Mouse (Mus musculus): Measurements from ENCODE around the gene Crybg1.
A peak's percentile ranks its signal among the peaks of the same experiment; 100 is the strongest.

The Crybg1 gene

DNA sequence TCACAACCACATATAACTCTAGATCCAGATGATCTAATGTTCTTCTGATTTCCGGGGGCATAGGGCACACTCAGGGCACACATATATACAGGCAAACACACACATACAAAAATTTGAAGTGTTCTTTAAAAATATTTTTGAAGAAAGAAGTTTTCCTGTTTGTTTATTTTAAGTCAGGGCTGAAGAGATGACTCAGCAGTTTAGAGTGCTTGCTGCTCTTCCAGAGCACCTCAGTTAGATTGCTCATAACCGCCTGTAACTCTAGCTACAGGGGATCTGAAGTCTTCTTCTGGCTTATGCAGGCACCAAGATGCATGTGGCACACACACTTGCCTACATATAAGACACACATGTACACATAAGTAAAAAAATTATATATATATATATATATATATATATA is 56.9 kb downstream of the Crybg1 start:
- DNase-seq, result no peak

DNA sequence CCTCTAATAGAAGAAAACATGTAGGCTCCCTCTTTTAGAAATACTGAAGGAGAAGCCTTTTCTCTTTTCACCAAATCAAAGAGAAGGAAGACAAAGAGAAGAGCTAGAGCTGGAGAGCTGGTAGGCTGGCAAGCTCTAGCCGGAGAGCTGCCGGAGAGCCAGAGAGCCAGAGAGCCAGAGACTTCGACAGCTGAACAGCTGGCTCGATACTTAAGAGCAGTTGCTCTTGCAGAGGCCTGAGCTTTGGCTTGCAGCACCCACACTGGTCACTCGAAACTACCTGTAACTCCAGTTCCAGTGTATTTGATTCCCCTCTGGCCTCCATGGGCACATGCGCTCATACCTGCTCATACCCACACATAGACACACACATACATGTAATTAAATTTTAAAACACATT is 68.3 kb downstream of the Crybg1 start:
- DNase-seq, result no peak

DNA sequence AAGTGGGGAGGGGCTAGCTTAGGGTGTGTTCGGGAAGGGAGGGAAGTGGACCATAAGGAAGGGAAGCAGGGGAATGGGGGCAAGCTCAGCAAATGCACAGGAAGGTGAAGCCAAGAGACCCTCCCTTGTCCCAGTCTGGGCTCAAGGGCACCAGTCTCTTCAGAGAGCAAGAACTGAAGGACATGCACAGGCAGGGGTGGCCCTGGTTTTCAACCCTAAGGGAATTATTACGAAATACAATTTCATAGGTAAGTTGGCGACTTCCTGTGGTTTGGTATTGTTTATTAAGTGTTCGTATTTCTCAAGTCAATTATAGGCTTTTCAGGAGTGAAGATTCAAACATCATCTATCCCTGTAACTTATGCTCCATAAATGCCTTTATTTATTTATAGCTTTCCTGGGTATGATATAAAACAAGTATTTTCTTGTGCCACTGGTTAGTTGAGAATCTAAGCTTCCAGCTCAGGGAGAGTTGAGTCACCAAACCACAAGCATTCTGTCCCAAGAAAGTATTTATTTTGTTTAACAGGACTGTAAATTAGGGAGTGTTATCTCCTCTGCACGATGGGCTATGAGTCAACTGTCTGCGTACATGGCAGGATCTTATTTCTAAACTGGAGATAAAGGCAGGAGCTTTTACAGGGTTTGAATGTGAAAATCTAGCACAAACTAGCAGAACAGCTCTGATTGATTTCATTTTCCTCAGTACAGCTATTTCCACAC is 69.7 kb downstream of the Crybg1 start:
- no peak for DNase-seq

DNA sequence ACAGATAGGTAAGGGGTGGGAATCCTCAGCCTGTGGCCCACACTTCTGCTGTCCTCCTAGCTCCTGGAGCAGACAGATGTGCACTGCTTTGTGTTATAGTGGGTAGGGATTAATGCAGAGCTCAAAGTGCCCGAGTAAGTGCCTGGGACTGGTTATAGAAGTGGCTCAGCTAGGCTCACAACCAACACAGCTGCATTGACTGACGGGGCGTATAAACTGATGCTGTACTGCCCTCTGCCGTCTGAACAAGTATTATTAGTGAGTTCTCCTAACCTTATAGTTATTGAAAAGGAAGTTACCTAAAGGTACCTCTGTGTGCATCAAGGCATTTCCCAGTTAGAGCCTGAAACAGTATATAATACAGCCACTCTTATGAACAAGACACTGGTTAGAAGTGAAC is 77.6 kb downstream of the Crybg1 start:
- peak; percentile 50 for DNase-seq

DNA sequence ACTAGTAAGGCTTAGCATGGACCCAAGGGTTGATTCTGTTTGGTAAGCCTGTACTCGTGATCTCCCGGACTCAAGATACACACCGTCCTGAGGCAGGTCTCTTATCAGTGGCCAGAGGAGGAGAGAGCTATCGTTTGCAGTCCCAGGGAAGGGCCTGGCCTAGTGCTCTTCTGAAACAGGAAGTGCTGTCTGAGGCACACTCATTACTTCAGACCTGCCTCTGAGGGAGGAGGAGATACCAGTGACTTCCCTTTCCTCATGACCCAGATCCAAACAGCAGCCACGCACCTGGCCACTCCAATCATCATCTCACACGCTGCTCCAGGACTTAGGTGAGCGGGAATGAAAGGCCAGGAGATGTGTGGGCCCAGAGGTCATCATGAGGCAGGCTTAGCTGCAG is 79.5 kb downstream of the Crybg1 start:
- DNase-seq, result no peak

DNA sequence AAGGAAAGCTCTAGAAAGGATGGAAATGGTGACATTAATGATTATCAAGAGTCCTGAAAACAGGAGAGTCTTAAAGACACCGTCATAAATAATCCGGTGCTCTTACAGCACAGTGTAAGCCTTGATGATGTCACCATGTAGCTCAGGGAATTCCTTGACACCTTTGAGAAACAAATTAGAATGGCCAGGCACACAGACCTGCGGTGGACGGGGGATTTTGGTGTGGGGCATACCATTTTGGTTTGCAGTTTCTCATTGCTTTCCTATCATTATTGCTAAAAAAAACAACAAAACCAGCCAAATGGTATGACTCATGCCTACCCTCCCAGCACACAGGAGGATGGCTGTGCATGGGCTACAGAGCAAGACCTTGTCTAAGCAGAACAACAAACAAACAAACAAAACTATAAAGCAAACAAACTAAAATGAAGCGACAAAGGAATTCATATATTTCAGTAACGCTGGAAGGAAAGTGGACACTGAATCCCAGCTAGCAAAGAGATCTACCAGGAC is 82.7 kb downstream of the Crybg1 start:
- DNase-seq, result no peak

DNA sequence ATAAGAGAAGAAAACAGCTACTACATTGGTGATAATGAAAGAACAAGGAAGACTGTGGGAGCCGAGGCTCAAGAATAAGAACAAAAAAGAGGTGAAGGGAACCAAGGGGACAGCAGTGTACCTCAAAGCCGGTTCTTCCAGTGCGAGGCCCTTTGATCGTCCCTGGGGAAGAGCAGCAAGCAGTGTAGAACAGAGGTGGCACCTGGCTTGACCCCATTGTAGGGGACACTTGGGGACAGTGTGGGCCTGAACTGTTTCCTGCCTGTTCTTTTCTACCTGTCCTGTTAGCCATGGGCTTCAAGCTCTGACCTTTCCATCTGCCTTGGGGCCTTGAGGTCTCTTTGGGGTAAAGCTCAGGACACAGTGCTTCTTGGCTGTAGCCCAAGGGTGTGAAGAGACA is 85.7 kb downstream of the Crybg1 start:
- DNase-seq, result no peak

DNA sequence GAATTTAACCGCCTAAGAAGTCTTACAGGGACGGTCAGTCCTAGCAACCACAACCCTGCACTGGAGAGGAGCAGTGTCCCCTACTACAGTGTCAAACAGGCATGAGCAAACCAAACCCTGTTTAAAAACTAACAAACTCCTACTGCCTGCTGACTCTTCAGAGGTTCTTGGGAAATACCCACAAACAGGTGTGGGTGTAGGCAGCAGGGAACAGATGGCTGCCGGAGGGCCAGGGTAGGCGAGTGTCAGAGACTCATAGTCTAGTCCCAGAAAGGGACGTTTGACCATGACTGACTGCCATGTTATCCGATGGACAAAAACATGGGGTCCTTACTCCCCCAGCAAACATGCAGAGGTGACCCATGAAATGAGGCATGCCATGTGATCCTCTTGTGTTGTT is 97.7 kb downstream of the Crybg1 start:
- DNase-seq, result no peak

DNA sequence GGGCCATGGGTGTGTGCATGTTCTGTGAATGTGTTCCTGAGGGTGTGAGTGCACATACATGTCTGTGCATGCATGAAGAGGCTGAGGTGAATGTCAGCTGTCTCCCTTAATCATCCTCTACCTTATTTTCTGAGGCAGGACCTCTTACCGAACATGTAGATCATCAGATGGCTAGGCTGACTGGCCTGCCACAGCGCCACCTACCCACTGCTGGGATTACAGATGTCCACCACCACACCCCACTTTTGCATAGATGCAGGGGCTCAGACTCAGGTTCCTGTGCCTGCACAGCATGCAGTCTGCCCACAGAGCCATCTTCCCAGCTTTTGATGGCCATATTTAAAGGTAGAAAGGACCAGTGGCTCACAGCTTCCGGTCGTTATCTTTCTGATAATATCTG is 103.9 kb downstream of the Crybg1 start:
- DNase-seq, result no peak

DNA sequence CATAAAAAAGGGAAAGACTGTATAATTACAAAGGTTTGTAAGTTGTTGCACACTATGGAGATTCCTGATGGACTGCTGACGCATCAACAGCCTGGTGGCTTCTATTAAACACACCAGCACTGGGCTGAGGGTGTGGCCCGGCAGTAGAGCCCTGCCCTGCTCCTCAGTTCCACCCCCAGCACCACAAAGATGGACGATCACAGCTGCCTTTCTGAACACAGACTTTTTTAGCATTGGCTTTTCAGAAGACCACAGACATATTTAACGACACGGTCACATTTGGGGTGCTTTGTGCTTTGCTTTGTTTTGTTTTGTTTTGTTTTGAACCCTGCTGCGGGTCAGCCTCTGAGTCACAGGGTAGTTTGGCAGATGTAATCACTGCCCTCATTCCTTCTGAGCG is 105.0 kb downstream of the Crybg1 start:
- DNase-seq, result no peak

DNA sequence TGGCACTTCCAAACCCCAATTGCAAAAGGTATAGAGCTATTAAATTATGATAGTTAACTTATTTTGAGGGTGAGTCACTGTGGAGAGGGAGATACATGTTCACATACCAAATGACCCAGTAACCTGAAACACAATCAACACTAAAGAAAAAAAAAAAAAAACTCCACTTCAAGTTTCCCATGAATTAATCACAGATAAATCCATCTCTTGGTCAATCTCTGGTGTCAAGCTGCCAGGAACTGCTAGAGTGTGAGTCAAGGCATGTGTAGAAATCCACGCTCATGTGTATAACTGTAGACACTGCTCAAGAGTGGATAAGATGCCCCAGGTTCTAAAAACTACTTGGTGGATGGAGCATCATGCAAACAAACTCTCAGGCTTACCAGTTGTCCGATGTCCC is 109.5 kb downstream of the Crybg1 start:
- DNase-seq, result no peak

DNA sequence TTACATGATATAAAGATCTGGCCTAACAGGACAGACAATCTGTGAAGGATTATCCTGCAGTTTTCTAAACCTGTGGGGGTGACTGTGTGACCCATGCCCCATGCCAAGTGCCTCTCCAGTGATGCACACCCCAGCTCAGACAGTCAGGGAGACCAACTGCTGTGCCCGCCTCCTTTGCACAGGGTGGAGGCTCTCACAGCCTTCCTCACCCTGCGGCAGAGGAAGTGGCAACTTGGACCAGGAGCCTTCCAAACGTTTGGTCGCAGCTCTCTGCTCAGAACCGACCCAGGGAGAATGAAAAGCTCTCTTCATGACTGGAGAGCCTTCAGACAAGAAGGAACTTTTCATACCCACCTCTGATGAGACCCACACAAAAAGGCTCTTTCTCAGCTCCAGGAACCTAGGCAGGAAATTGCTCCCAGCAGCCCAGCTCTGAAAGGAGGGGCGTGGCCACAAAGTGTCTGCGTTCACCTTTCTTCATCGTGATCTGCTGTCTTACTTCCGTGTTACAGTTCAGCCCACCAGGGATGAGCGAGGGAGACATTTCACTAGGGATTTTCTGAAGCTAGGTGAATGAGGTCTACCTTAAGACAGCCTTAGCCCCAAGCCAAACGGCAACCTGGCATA is 110.6 kb downstream of the Crybg1 start:
- DNase-seq, result no peak

DNA sequence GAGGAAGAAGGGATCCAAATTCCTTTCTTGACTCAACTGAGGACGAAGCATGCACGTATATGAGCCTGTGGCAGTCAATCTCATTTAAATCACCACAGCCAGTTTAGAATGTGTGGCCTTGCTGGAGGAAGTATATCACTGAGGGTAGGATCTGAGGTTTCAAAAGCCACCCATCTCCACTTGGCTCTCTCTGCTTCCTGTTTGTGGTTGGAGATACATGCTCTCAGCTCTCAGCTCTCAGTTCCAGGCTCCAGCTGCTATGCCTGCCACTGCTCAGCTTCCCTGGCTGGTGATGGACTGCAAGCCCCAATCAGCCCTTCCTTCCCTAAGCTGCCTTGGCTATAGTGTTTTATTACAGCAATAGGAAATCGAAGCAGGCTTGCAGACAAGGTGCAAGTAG is 119.1 kb downstream of the Crybg1 start:
- no peak for DNase-seq

DNA sequence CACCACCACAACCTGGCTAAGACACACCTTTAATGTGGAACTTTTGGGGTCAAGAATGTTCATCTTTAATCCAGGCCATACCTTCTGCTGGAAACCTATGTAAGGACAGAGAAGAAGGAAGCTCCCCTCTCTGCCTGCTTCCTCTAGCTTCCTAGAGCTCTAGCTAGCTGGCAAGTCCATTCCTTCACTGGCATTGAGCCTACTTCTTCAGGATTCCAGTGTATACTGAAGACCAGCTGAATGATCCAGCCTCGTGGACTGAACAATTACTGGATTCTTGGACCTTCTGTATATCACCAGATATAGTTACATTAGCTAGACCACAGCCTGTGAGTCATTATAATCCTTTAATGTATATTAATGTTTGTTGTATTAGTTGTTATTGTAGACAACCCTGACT is 121.4 kb downstream of the Crybg1 start:
- no peak for DNase-seq

DNA sequence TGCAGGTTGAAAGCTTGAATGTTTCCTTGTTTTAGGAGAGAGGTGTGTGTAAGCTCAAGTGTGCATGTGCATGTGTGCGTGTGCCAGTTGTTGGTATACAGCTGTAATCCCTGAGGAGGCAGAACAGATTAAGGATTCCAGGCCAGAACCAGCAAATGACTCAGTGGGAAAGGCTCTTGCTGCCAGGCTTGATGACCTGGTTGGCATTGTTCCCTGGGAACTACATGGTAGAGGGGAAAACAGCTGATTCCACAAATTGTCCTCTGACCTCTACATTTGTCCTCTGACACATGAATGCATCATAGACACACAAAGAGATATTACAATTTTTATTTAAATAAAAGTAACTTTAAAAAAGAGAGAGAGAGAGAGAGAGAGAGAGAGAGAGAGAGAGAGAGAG is 122.5 kb downstream of the Crybg1 start:
- no peak for DNase-seq

DNA sequence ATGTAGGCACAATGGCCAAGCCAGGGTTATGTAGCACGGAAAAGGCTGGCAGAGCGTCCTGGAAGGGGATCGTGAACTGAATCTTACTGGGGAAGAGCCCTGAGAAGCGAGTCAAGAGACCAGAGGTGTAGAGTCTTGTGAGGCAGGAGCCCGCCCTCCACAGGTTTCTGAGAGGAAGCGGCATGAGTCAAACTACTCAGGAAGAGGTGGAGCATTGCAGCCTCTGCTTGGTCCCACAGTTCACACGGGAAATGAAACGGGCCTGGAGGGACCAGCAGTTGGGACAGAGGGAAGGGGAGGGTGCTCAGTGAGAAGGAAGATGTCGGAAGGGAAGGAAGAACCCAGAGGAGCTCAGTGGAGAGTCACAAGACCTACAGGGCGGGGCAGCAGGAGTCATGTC is 123.9 kb downstream of the Crybg1 start:
- DNase-seq, result no peak

DNA sequence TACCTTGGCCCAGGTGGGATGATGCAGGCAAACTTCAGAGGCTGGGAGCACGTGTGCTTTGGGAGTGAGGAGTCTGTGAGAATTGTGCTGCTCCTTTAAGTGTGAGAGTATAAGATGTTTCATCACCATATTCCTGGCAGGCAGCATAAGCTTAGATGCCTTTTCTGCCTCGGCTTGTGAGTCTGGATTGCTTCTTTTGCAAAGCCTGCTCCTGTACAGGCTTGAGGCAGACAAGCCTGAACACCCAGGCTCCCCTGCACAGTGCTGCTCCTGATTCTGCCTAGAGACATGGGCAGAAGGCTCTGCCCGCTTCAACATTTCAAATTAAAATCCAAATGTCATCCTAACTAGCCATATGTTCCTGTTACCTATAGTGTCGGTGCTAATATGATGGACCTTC is 128.5 kb downstream of the Crybg1 start:
- no peak for DNase-seq

DNA sequence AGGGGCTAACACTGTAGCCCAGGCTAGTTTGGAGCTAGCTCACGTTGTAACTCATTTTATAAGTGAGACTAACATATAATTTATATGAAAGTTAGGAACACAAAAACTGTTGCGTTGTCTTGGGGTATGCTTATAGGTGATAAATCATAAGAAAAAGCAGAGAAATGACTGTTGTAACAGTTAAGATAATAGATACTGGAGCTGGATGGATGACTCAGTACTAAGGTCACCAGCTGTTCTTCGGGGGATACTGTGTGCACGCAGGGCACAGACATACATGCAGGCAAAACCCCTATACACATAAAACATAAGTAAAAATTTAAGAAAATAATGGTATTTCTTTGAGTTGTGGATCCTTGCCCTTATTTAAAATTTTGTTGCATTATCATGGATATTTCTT is 130.1 kb downstream of the Crybg1 start:
- no peak for DNase-seq

DNA sequence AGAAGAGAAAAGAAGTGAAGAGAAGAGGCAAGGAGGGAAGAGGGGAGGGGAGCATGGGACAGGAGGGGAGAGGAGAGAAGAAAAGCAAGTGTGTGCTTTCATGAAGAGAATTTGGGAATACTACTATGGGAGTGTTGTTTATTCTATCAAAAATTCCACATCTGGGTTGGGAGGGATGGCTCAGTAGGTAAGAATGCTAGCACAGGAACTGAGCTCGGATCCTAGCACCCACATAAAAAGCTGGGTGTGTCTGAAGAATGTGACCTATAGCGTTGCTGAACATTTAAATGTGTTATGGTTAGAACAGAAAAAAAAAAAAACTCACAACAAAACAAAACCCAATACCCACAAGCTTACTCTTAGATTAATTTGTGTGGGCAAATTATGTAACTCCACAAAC is 133.0 kb downstream of the Crybg1 start:
- no peak for DNase-seq

DNA sequence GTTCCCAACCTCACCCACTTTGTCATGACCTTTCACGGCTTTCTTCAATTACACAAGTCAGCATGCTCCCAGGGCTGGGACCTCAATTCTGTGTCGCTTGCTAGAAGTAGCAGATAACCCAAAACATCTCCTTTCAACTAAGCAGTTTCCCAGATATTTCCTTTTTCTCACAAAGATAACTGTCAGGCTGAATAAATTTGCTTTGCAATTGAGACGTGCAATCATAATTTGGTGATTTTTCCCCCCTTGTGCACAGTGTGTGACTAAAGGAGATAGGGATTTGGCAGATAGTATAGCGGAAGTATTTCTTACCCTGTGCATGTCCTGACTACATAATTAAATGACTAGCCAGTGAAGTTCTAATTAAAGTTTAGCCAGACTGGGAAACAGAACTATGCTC is 134.8 kb downstream of the Crybg1 start:
- no peak for DNase-seq

DNA sequence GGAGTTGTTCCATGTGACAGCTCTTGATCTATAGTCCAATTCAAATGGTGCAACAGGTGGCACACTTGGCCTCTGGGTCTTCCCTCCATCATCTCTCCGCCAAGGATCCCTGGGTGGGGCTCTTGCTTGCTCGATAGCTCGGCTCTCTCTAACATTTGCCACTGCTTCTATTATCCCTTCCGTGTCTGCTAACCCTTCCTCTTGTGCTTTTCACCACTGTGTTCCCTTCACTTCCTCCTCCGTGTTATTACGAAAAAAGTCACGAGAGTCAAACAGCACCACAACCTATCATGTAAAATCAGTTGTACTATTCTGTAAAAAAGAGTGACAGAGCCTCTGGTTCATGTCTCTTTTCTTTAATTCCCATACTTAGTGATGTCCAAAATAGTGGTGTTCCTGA is 137.2 kb downstream of the Crybg1 start:
- no peak for DNase-seq

DNA sequence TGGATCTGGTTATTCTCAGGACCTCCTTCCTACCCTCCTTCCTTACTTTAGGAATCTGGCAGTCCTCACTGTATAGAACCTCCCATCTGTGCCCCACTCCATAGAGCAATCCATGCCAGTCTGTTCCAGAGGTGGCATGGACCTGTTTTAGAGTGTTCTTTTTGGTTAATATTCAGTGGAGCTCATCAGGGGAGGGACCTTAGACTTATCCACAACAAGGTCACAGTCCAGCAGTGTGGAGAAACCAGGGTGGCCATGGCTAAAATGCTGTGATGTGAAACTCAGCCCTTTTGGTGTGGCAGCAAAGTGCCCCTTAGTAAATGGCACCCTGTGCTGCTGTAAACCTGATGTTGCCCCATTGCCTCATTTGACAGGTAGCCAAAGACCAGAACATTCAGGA is 139.8 kb downstream of the Crybg1 start:
- peak; percentile 46 for DNase-seq

DNA sequence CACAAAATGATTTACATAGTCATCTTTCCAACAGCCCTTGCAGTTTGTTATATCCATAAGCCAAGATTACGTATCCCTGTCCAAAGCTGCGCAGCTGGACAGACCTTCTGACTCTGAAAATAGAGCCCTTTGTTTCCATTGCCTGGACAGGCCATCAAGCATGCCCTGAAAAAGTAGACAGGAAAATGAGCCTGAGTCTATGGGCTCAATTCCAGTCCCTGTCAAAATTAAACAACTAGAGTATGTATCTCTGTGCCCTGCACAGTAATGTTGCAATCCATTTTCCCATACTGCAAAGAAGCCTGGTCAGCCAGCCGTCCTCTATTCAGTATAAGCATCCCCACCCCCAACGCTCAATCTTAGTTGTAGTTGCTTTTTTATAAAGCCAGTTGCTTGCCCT is 141.8 kb downstream of the Crybg1 start:
- no peak for DNase-seq

DNA sequence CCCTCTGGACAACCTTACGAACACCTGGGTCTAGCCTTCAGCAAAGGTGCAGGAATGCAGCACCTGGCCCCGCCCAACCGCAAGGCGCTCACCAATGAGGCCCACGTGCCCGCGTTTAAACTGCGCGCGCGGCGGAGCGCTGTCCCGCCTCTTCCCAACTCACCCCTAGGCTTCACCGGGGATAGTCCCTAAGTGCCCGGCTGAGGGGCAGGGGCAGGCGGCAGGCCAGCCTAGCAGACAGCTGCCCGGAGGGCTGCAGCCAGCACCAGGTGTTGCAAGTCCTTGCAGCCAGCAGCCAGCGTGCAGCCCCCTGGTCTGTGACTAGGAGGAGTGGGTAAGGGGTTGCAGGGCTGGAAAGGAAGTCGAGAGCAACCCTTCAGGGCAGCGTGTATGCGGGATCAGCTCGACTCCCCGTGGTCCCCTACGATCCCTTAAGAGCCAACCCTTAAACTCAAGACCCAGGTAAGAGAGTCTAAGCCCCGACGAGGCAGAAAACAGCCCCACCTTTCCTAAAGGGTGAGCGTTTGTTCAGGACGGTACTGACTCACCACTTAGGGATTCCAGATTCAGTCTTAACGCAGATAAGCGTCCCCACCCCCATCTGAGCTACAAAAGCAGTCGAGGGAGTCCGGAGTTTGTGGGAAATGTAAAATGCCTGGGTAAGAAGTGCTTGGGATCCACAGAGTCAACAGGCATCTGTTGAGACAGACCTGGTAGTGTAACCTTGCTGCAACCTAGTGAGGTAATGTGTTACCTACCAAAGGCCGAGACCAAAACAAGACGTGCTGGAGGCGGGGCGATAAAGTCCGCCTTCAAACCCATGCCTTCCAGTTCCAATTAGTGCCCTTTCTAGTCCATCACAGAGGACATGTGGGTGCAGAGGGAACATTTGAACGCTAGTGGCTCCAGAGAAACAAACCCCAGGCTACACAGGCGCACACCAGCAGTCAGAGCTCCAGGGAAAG is 142.7 kb downstream of the Crybg1 start:
- DNase-seq, result peak; percentile 91

Measured in kidney, adult 11 months (tissue).